9 mouse cellular contexts compared by ENCODE assay signal in the genomic region with DNA sequence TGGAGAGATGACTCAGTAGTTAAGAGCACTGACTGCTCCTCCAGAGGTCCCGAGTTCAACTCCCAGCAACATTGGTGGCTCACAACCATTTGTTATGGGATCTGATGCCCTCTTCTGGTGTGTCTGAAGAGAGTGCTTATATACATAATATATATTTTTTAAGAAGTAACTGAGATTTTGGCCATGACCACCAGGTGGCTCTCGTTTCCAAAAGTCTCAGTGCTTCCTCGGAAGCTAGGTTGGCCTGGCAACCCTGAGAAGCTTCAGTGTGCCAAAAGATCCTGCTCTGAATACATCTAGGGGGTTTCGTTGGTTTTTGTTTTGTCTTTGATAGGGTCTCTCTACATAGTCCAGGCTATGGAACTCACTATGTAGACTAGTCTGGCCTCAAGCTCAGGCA. TPM values are rescaled to one million over a fixed set of nuclear protein-coding genes. Genes with fewer than 3 reads are reported as not detected.
DNase-seq lines count a peak whose midpoint lies in the region; ATAC-seq and TF ChIP-seq lines count a peak whose summit lies in the region.
"Had no signal": no experiment of that assay in that cellular context is flagged by ENCODE, and none has a peak within 500 bp of the region (broad histone marks: within the 10 kb centered on the region; RNA-seq: fewer than 3 reads in every experiment).

No protein-coding gene starts in this region.

- peak; percentile 63 for TF ChIP-seq CTCF in left cerebral cortex, adult 2 months (IDR thresholded peaks at IDR 0.05)

- no peak overlapping the region for H3K27ac ChIP-seq in left cerebral cortex, adult 2 months
- H3K27ac ChIP-seq in forebrain, embryonic 13.5 days: no peak overlapping the region
- no peak overlapping the region for H3K27ac ChIP-seq in intestine, embryonic 14.5 days (ENCODE audit: low read depth)
- no peak overlapping the region for H3K27ac ChIP-seq in limb, embryonic 14.5 days (replicated peaks; ENCODE audit: low read depth, low read length)
- H3K27ac ChIP-seq in midbrain, embryonic 16.5 days (ENCODE audit: low read length): no peak overlapping the region
- H3K27ac ChIP-seq: midbrain, embryonic 12.5 days had no signal

- peak; percentile 73 for ATAC-seq in forebrain, embryonic 13.5 days
- ATAC-seq in intestine, embryonic 14.5 days (replicated peaks; ENCODE audit: low FRiP score, low TSS enrichment, low read depth): 0 out of 2 replicates have a peak, but pooled peaks have one; percentile 28
- ATAC-seq in limb, embryonic 14.5 days (ENCODE audit: low FRiP score, low read depth): peak; percentile 60
- peak; percentile 80 for ATAC-seq in midbrain, embryonic 16.5 days

- H3K9me3 ChIP-seq in forebrain, embryonic 13.5 days (replicated peaks): no peaks in the 10 kb centered on the region
- H3K9me3 ChIP-seq in intestine, embryonic 14.5 days (ENCODE audit: control insufficient read depth, low read length): no peaks in the 10 kb centered on the region
- no peaks in the 10 kb centered on the region for H3K9me3 ChIP-seq in limb, embryonic 14.5 days (ENCODE audit: control insufficient read depth, low read length)
- H3K9me3 ChIP-seq in midbrain, embryonic 16.5 days (replicated peaks; ENCODE audit: control insufficient read depth, low read length, poor library complexity, severe bottlenecking): no peaks in the 10 kb centered on the region
- H3K9me3 ChIP-seq: midbrain, embryonic 12.5 days had no signal

- H3K9ac ChIP-seq in forebrain, embryonic 13.5 days: no peak overlapping the region
- H3K9ac ChIP-seq in intestine, embryonic 14.5 days (ENCODE audit: low read length): no peak overlapping the region
- no peak overlapping the region for H3K9ac ChIP-seq in limb, embryonic 14.5 days (ENCODE audit: low read depth, low read length, severe bottlenecking)
- no peak overlapping the region for H3K9ac ChIP-seq in midbrain, embryonic 16.5 days (ENCODE audit: low read depth, low read length)
- H3K9ac ChIP-seq: midbrain, embryonic 12.5 days had no signal

- no peak for TF ChIP-seq POLR2A in limb, embryonic 14.5 days (IDR thresholded peaks at IDR 0.05; ENCODE audit: borderline replicate concordance, extremely low read depth, insufficient read depth, insufficient read length)

- H3K4me2 ChIP-seq in forebrain, embryonic 13.5 days: no peak overlapping the region
- no peak overlapping the region for H3K4me2 ChIP-seq in intestine, embryonic 14.5 days (ENCODE audit: low read length)
- H3K4me2 ChIP-seq in limb, embryonic 14.5 days (replicated peaks; ENCODE audit: low read depth, low read length, severe bottlenecking): no peak overlapping the region
- no peak overlapping the region for H3K4me2 ChIP-seq in midbrain, embryonic 16.5 days (ENCODE audit: low read length)
- H3K4me2 ChIP-seq: midbrain, embryonic 12.5 days had no signal

- intact Hi-C loops in left cerebral cortex, adult 2 months (cut with DNase I): no loop called here

- peaks cover 34% of the 10 kb centered on the region for H3K36me3 ChIP-seq in forebrain, embryonic 13.5 days (ENCODE audit: poor library complexity, severe bottlenecking)
- H3K36me3 ChIP-seq in intestine, embryonic 14.5 days (ENCODE audit: control insufficient read depth, insufficient read depth, low read length): peaks cover 33% of the 10 kb centered on the region
- H3K36me3 ChIP-seq in limb, embryonic 14.5 days (ENCODE audit: control insufficient read depth, insufficient read depth, low read length): peaks cover 14% of the 10 kb centered on the region
- peaks cover 8% of the 10 kb centered on the region; the same call in 1 of the 2 replicates for H3K36me3 ChIP-seq in midbrain, embryonic 16.5 days (ENCODE audit: control insufficient read depth, insufficient read depth, low read length)

- H3K4me1 ChIP-seq in forebrain, embryonic 13.5 days: peaks cover 16% of the 10 kb centered on the region
- peaks cover 7% of the 10 kb centered on the region; the same call in 1 of the 2 replicates for H3K4me1 ChIP-seq in intestine, embryonic 14.5 days (replicated peaks; ENCODE audit: control insufficient read depth, insufficient read depth, low read length)
- H3K4me1 ChIP-seq in limb, embryonic 14.5 days (ENCODE audit: control insufficient read depth, insufficient read depth, low read length): peaks cover 10% of the 10 kb centered on the region; the same call in 1 of the 2 replicates
- H3K4me1 ChIP-seq in midbrain, embryonic 16.5 days (ENCODE audit: control insufficient read depth, insufficient read depth, low read length): peaks cover 19% of the 10 kb centered on the region

- H3K27me3 ChIP-seq in forebrain, embryonic 13.5 days: no peaks in the 10 kb centered on the region
- H3K27me3 ChIP-seq in intestine, embryonic 14.5 days (replicated peaks; ENCODE audit: control insufficient read depth, insufficient read depth, low read length): no peaks in the 10 kb centered on the region
- H3K27me3 ChIP-seq in limb, embryonic 14.5 days (ENCODE audit: control insufficient read depth, insufficient read depth, low read length): no peaks in the 10 kb centered on the region
- H3K27me3 ChIP-seq in midbrain, embryonic 16.5 days (ENCODE audit: control insufficient read depth, insufficient read depth, low read depth, low read length): no peaks in the 10 kb centered on the region
- H3K27me3 ChIP-seq: midbrain, embryonic 12.5 days had no signal

- peak; percentile 55 to 57 for DNase-seq in left cerebral cortex, adult 2 months (ENCODE audit: extremely low spot score in 1 of 2, low spot score in 2 of 2)
- DNase-seq in left cerebral cortex, adult 11 months (ENCODE audit: low spot score): no peak
- peak; percentile 74 for DNase-seq in c-Kit-positive CD71-negative TER-119-negative erythroid progenitor cells, embryonic 14.5 days (ENCODE audit: low read depth)
- peak; percentile 81 for DNase-seq in intestine, embryonic 14.5 days (ENCODE audit: low spot score)
- DNase-seq in limb, embryonic 14.5 days (ENCODE audit: low spot score): peak; percentile 91
- DNase-seq in spleen, postnatal 14 days (ENCODE audit: low spot score in 2 of 2): peak; percentile 24 to 64

- WGBS in forebrain, embryonic 13.5 days: 28% methylated on average over 4 of the region's 4 CpGs
- WGBS in intestine, embryonic 14.5 days: 27% methylated on average over 4 of the region's 4 CpGs
- WGBS in limb, embryonic 14.5 days: 34% methylated on average over 4 of the region's 4 CpGs
- 23% methylated on average over 4 of the region's 4 CpGs for WGBS in midbrain, embryonic 16.5 days

- H3K4me3 ChIP-seq in left cerebral cortex, adult 2 months: no peak overlapping the region
- H3K4me3 ChIP-seq in forebrain, embryonic 13.5 days: no peak overlapping the region
- no peak overlapping the region for H3K4me3 ChIP-seq in intestine, embryonic 14.5 days (ENCODE audit: low read depth, low read length)
- H3K4me3 ChIP-seq in limb, embryonic 14.5 days (replicated peaks; ENCODE audit: low read length): no peak overlapping the region
- no peak overlapping the region for H3K4me3 ChIP-seq in midbrain, embryonic 16.5 days (ENCODE audit: low read depth, low read length)
- H3K4me3 ChIP-seq: midbrain, embryonic 12.5 days had no signal

RNA-seq across cellular contexts. Expression of gene Purb, which starts 10.6 kb away (rescaled TPM):
- 100 to 1,000 TPM; 279 to 284 TPM for total RNA-seq in left cerebral cortex, adult 2 months (2021)
- polyA plus RNA-seq in forebrain, embryonic 13.5 days (2015; fragmentation: Nextera tagmentation; extraction: Ambion mirVana): 13.9 and 14.8 TPM in 2 replicates
- polyA plus RNA-seq in intestine, embryonic 14.5 days (2014; fragmentation: Nextera tagmentation; extraction: Ambion mirVana): 25.7 and 26.2 TPM in 2 replicates
- 17.6 and 20.9 TPM in 2 replicates for polyA plus RNA-seq in limb, embryonic 14.5 days (2012; rRNA removed)
- 24.8 and 27.1 TPM in 2 replicates for polyA plus RNA-seq in limb, embryonic 14.5 days (2014; fragmentation: Nextera tagmentation; extraction: Ambion mirVana)
- 11.2 and 11.7 TPM in 2 replicates for polyA plus RNA-seq in midbrain, embryonic 16.5 days (2015; fragmentation: Nextera tagmentation; extraction: Ambion mirVana)

RNA-seq across cellular contexts. Expression of gene H2afv, which starts 20.9 kb away (rescaled TPM):
- 10 to 100 TPM; 39.6 to 41.4 TPM for total RNA-seq in left cerebral cortex, adult 2 months (2021)
- 942 and 1,061 TPM in 2 replicates for polyA plus RNA-seq in forebrain, embryonic 13.5 days (2015; fragmentation: Nextera tagmentation; extraction: Ambion mirVana)
- 510 and 552 TPM in 2 replicates for polyA plus RNA-seq in intestine, embryonic 14.5 days (2014; fragmentation: Nextera tagmentation; extraction: Ambion mirVana)
- polyA plus RNA-seq in limb, embryonic 14.5 days (2012; rRNA removed): 203 and 273 TPM in 2 replicates
- 548 and 588 TPM in 2 replicates for polyA plus RNA-seq in limb, embryonic 14.5 days (2014; fragmentation: Nextera tagmentation; extraction: Ambion mirVana)
- 203 and 224 TPM in 2 replicates for polyA plus RNA-seq in midbrain, embryonic 16.5 days (2015; fragmentation: Nextera tagmentation; extraction: Ambion mirVana)

RNA-seq across cellular contexts. Expression of gene Ppia, which starts 49.9 kb away (rescaled TPM):
- 1,000 to 10,000 TPM; 1,634 to 1,792 TPM for total RNA-seq in left cerebral cortex, adult 2 months (2021)
- polyA plus RNA-seq in forebrain, embryonic 13.5 days (2015; fragmentation: Nextera tagmentation; extraction: Ambion mirVana): 4,373 and 4,619 TPM in 2 replicates
- 5,694 and 5,748 TPM in 2 replicates for polyA plus RNA-seq in intestine, embryonic 14.5 days (2014; fragmentation: Nextera tagmentation; extraction: Ambion mirVana)
- polyA plus RNA-seq in limb, embryonic 14.5 days (2012; rRNA removed): 2,776 and 3,384 TPM in 2 replicates
- 4,586 and 4,744 TPM in 2 replicates for polyA plus RNA-seq in limb, embryonic 14.5 days (2014; fragmentation: Nextera tagmentation; extraction: Ambion mirVana)
- 3,917 and 4,008 TPM in 2 replicates for polyA plus RNA-seq in midbrain, embryonic 16.5 days (2015; fragmentation: Nextera tagmentation; extraction: Ambion mirVana)

RNA-seq across cellular contexts. Expression of gene Myo1g, which starts 55.6 kb away (rescaled TPM):
- total RNA-seq in left cerebral cortex, adult 2 months (2021): under 1 TPM; 0.40 to 0.48 TPM
- 0.17 and 0.21 TPM in 2 replicates for polyA plus RNA-seq in forebrain, embryonic 13.5 days (2015; fragmentation: Nextera tagmentation; extraction: Ambion mirVana)
- polyA plus RNA-seq in intestine, embryonic 14.5 days (2014; fragmentation: Nextera tagmentation; extraction: Ambion mirVana): 1.3 TPM in 2 replicates
- polyA plus RNA-seq in limb, embryonic 14.5 days (2012; rRNA removed): 3.9 and 5.0 TPM in 2 replicates
- polyA plus RNA-seq in limb, embryonic 14.5 days (2014; fragmentation: Nextera tagmentation; extraction: Ambion mirVana): 3.1 and 3.2 TPM in 2 replicates
- 0.19 and 0.53 TPM in 2 replicates for polyA plus RNA-seq in midbrain, embryonic 16.5 days (2015; fragmentation: Nextera tagmentation; extraction: Ambion mirVana)

Comparison
In these comparisons a context has a peak if more than half of its experiments do, and no peak if none do; other contexts are left out.
1. ATAC-seq: peak in every context shown above with its lines; median percentile 80 in midbrain, embryonic 16.5 days; 73 in forebrain, embryonic 13.5 days; 60 in limb, embryonic 14.5 days; 28 in intestine, embryonic 14.5 days.